Mouse (Mus musculus) erythroblast, embryonic 14.5 days (primary cell): ENCODE measurements around the gene Dok5. TPM values are rescaled to one million over a fixed set of nuclear protein-coding genes. Genes with fewer than 3 reads are reported as not detected.

ENCODE experiments used
- H3K27me3 ChIP-seq: 2 replicates; pipeline ENCODE4 v1.6.1; 2012; ENCODE audit warnings: inconsistent platforms; ENCODE audit not compliant: control insufficient read depth
- H3K36me3 ChIP-seq: 2 replicates; pipeline ENCODE4 v1.6.1; 2012; ENCODE audit warnings: mild to moderate bottlenecking, inconsistent platforms; ENCODE audit not compliant: control insufficient read depth
- H3K4me1 ChIP-seq: 2 replicates; pipeline ENCODE4 v1.6.1; 2012; ENCODE audit warnings: inconsistent platforms; ENCODE audit not compliant: control insufficient read depth
- H3K4me3 ChIP-seq: replicated peaks from 2 replicates; pipeline ENCODE3; 2012; ENCODE audit warnings: moderate library complexity, mild to moderate bottlenecking, inconsistent platforms
- H3K9me3 ChIP-seq: 2 replicates; pipeline ENCODE4 v1.6.1; 2012; ENCODE audit warnings: low read length, inconsistent platforms, mixed read lengths; ENCODE audit not compliant: control insufficient read depth
- GATA1 ChIP-seq: IDR thresholded peaks from 2 replicates; pipeline ENCODE4 v1.6.1; 2012; ENCODE audit warnings: low read length, inconsistent platforms, mixed read lengths
- TAL1 ChIP-seq: IDR thresholded peaks from 3 replicates; pipeline ENCODE4 v1.6.1; 2012; ENCODE audit warnings: low read length, inconsistent platforms, mixed read lengths
- polyA plus RNA-seq: library from polyadenylated mRNA; stranded (reverse); fragments of >175 nt; gene quantifications from 2 replicates; pipeline ENCODE4 v1.2.3, GENCODE M21; 2012

The Dok5 gene
- polyA plus RNA-seq, 1 experiment: not detected

GRCm38 (mm10) chr2:170887984-170888383 is 156.4 kb downstream of the Dok5 start:
- no peak for TF ChIP-seq GATA1
- no peak for TF ChIP-seq TAL1
- Histone ChIP-seq H3K36me3 (no peaks in the 10 kb centered on the region), H3K27me3 (no peaks in the 10 kb centered on the region), H3K4me1 (no peaks in the 10 kb centered on the region), H3K4me3 (no peak overlapping the region), H3K9me3 (peaks cover 22% of the 10 kb centered on the region)

- H3K4me1 ChIP-seq: no peaks in the 10 kb centered on the region
- H3K27me3 ChIP-seq: no peaks in the 10 kb centered on the region
- H3K36me3 ChIP-seq: no peaks in the 10 kb centered on the region
- no peak overlapping the region for H3K4me3 ChIP-seq
- peaks cover 15% of the 10 kb centered on the region for H3K9me3 ChIP-seq
- TF ChIP-seq GATA1 (no peak), TAL1 (no peak)
Measured at GRCm38 (mm10) chr2:170895096-170895495, 163.5 kb downstream of the Dok5 start.

DNA sequence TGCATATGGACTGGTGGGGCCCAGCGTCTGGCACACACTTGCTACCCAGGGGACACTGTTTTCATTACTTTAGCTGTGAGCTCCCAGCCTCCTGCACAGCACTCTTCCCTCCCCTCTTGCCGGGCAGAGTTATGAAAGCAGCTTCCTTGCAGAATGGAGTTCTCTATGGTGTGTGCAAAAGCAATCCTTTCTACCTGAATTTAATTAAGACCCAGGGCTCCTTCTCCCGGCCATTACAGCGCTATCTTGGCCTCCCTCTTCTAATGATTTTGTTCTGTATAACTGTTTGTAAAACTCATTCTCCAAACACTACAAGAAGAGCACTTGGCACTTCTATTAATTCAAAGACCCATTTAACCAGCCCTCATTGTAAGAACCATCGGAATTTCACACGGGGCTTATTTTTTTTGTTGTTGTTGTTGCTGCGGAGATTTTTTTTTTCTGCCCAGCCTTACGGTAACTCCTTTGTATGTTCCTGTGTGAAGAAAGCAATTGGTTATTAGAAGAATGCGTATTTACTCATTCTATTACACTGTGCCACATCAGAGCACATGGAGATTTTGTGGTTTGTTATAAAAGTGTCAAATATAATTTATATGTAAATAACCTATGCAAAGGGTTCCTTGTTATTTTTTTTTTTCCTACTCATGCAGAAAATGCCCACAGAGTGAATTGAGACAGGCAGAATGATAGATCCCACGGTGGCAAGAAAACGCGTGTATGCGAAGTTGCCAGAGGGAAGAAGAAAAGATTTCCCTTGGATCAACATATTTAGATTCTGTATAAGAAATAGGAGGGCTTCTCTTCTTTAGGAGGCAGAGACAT is 170.8 kb downstream of the Dok5 start:
- Histone ChIP-seq H3K9me3 (peaks cover 36% of the 10 kb centered on the region), H3K4me3 (no peak overlapping the region), H3K36me3 (no peaks in the 10 kb centered on the region), H3K27me3 (no peaks in the 10 kb centered on the region), H3K4me1 (no peaks in the 10 kb centered on the region)
- no peak for TF ChIP-seq GATA1
- TF ChIP-seq TAL1: no peak

GRCm38 (mm10) chr2:170903029-170903306 is 171.4 kb downstream of the Dok5 start:
- H3K27me3 ChIP-seq: no peaks in the 10 kb centered on the region
- H3K36me3 ChIP-seq: no peaks in the 10 kb centered on the region
- TF ChIP-seq GATA1 (no peak), TAL1 (no peak)
- no peaks in the 10 kb centered on the region for H3K4me1 ChIP-seq
- H3K4me3 ChIP-seq: no peak overlapping the region
- peaks cover 36% of the 10 kb centered on the region for H3K9me3 ChIP-seq

DNA sequence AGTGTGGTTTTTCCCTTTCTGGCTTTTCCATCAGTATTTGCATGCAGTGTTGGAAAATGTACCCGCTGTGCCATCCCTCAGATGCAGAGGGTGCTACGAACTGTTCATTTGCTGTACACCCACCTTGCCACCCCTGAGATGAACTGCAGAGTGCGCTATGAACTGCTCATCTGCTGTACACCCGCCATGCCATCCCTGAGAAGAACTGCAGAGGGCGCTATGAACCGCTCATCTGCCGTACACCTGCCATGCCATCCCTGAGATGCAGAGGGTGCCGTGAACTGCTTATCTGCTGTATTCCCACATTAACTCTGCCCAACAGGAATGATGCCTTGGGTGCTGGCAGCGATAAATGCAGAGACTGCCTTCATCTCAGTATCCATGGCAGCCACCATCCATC is 171.8 kb downstream of the Dok5 start:
- TF ChIP-seq GATA1 (no peak), TAL1 (no peak)
- H3K9me3 ChIP-seq: peaks cover 36% of the 10 kb centered on the region
- H3K4me3 ChIP-seq: no peak overlapping the region
- H3K27me3 ChIP-seq: no peaks in the 10 kb centered on the region
- no peaks in the 10 kb centered on the region for H3K36me3 ChIP-seq
- H3K4me1 ChIP-seq: no peaks in the 10 kb centered on the region

GRCm38 (mm10) chr2:170912589-170913223 is 181.1 kb downstream of the Dok5 start:
- Histone ChIP-seq H3K36me3 (no peaks in the 10 kb centered on the region), H3K27me3 (no peaks in the 10 kb centered on the region), H3K4me1 (no peaks in the 10 kb centered on the region), H3K4me3 (no peak overlapping the region), H3K9me3 (peaks cover 30% of the 10 kb centered on the region)
- TF ChIP-seq TAL1 (no peak), GATA1 (no peak)

GRCm38 (mm10) chr2:170913863-170914262 is 182.3 kb downstream of the Dok5 start:
- no peak overlapping the region for H3K4me3 ChIP-seq
- no peaks in the 10 kb centered on the region for H3K27me3 ChIP-seq
- no peaks in the 10 kb centered on the region for H3K4me1 ChIP-seq
- H3K36me3 ChIP-seq: no peaks in the 10 kb centered on the region
- H3K9me3 ChIP-seq: peaks cover 32% of the 10 kb centered on the region
- no peak for TF ChIP-seq TAL1
- TF ChIP-seq GATA1: no peak

DNA sequence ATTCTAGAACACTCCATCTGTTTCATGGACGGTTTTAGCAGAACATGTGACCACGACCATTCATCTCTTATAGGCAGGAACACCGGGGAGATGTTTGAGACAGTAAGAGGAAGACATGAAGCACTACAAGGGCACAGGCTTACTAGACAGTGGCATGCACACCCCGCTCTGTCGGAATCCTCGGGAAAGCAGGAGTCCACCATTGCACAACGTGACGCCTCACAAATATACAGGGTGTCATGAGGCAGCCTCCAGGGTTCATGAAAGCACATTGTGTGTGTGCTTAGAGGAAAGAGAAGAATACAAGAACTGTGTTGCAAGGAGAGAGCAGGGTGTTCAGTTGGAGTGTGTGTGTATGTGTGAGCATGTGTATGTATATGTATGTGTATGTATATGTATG is 184.0 kb downstream of the Dok5 start:
- no peak for TF ChIP-seq GATA1
- TF ChIP-seq TAL1: no peak
- H3K4me3 ChIP-seq: no peak overlapping the region
- H3K9me3 ChIP-seq: peaks cover 35% of the 10 kb centered on the region
- no peaks in the 10 kb centered on the region for H3K4me1 ChIP-seq
- H3K36me3 ChIP-seq: no peaks in the 10 kb centered on the region
- H3K27me3 ChIP-seq: no peaks in the 10 kb centered on the region

DNA sequence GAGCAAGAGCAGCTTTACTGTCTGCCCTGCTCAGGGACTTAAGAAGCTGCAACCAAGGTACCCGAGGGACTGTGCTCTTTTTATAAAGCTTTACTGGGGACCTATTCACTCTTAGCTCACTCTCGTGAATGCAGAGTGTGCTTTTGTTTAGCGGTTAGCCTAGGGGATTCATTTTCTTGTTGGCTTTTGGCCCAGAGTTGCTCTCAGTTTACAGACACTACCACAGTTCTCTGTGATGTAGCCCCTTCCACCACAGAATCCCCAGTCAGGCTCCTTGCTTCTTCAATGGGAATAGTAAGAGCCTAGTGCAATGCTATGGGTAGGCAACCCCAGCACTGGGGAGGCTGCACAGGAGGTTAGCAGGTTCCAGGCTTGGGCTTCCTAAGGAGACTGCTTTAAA is 190.7 kb downstream of the Dok5 start:
- Histone ChIP-seq H3K27me3 (no peaks in the 10 kb centered on the region), H3K9me3 (peaks cover 37% of the 10 kb centered on the region), H3K4me3 (no peak overlapping the region), H3K36me3 (no peaks in the 10 kb centered on the region), H3K4me1 (no peaks in the 10 kb centered on the region)
- no peak for TF ChIP-seq GATA1

DNA sequence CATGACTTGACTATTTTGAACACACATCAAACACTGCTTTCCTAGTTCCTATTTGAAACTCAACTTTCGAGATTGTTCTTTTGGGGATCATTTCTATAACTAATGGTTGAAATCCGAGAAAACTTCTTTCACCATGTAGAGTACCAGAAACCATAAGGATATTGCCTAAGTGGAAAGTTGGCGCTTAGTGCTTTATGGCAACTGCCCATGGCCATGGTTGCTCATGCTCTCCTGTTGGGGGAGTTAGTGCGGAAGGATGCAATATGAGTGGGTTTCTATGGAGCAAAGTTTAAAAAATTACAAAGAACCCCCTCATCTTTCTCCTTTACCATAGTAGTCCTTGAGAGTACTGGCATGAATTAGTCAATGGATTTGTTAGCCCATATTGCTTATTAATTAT is 192.5 kb downstream of the Dok5 start:
- no peak for TF ChIP-seq TAL1
- no peak for TF ChIP-seq GATA1
- Histone ChIP-seq H3K27me3 (no peaks in the 10 kb centered on the region), H3K4me1 (no peaks in the 10 kb centered on the region), H3K9me3 (peaks cover 45% of the 10 kb centered on the region), H3K36me3 (no peaks in the 10 kb centered on the region), H3K4me3 (no peak overlapping the region)
